Mouse (Mus musculus) cerebellum, adult 2 months (tissue): ENCODE measurements at regions not wholly inside any gene's neighbourhood (a gene's known extent, or its start where the extent isn't known, plus 50 kb on each side); places are given as distances from the start of the nearest gene placed in this dataset.
"Not testable (repeated sequence)": the region's sequence is repeated elsewhere in the genome, so short reads cannot be mapped to it uniquely, and the experiment has no call there.

Source experiments
- DNase-seq, 2 experiments: peaks; one replicate each; pipeline ENCODE4 v3.0.0; 2021
- H3K27ac ChIP-seq: fragments of 200-500 bp; 2 replicates; pipeline ENCODE4 v1.5.1; 2012; ENCODE audit warnings: low read length, control low read depth, inconsistent platforms; ENCODE audit not compliant: insufficient read depth
- H3K27me3 ChIP-seq: fragments of 200-500 bp; 2 replicates; pipeline ENCODE4 v1.6.1; 2012; ENCODE audit warnings: inconsistent platforms, mild to moderate bottlenecking, low read length, moderate library complexity; ENCODE audit not compliant: control insufficient read depth, insufficient read depth
- H3K4me1 ChIP-seq: fragments of 200-500 bp; 2 replicates; pipeline ENCODE4 v1.6.1; 2011; ENCODE audit warnings: low read length; ENCODE audit not compliant: control insufficient read depth, insufficient read depth
- H3K4me3 ChIP-seq: fragments of 200-500 bp; replicated peaks from 2 replicates; pipeline ENCODE3; 2011; ENCODE audit warnings: mild to moderate bottlenecking, low read depth, low read length, control low read depth; ENCODE audit not compliant: insufficient read depth
- CTCF ChIP-seq: fragments of 200-500 bp; IDR thresholded peaks from 2 replicates; pipeline ENCODE4 v1.5.1; 2011; ENCODE audit warnings: low read depth, mild to moderate bottlenecking, control low read depth, low read length, moderate library complexity, borderline replicate concordance; ENCODE audit not compliant: insufficient read depth
- POLR2A ChIP-seq: fragments of 200-500 bp; IDR thresholded peaks from 2 replicates; pipeline ENCODE4 v1.6.1; 2011; ENCODE audit warnings: low read length, control low read depth, borderline replicate concordance; ENCODE audit not compliant: insufficient read depth
- WGBS: fragments of 180-500 bp; shearing (Covaris S2); methylation state at CpG from one replicate; pipeline ENCODE4 v1.1.7; 2018; 5-methylcytosine and 5-hydroxymethylcytosine counted together

DNA sequence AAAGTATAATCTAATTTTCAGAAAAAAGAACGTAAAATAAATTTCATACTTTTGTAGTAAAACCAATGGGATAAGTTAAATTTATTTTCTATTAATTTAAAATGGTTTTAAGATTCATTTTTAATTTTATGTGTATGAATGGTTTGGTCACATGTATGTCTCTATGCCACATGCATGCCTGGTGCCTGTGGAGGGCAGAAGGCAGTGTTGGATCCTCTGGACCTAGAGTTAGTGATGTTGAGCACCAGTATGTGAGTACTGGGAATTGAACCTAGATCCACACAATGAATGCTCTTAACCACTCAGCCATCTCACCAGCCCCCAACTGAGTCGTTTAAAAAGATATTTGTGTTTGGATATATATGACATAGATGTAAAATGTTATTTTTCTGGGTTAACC lies 174.8 kb downstream of the Cd109 start:
- H3K27me3 ChIP-seq = no peaks in the 10 kb centered on the region
- 81% methylated on average over 2 of the region's 2 CpGs for WGBS
- H3K4me1 ChIP-seq = no peaks in the 10 kb centered on the region
- TF ChIP-seq POLR2A (no peak), CTCF (no peak)
- H3K27ac ChIP-seq = no peak overlapping the region
- no peak overlapping the region for H3K4me3 ChIP-seq
- DNase-seq = no peak

DNA sequence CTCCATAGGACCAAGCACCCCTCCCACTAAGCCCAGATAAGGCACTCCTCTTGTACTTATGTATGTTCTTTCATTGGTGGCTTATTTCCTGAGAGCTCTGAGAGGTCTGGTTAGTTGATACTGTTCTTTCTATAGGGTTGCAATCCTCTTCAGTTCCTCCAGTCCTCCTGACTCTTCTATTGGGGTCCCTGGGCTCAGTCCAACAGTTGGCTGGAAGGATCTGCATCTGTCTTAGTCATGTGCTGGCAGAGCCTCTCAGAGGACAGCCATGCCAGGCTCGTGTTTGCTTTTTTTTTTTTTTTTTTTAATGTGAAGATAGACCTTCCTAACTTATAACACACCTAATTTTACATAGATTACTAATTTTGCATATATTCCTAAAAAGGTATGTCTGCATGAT lies 180.5 kb downstream of the Cd109 start:
- DNase-seq = no peak
- H3K4me3 ChIP-seq = no peak overlapping the region
- 0% methylated on average over 1 of the region's 1 CpGs for WGBS
- H3K27me3 ChIP-seq = no peaks in the 10 kb centered on the region
- TF ChIP-seq POLR2A (no peak), CTCF (no peak)
- no peaks in the 10 kb centered on the region for H3K4me1 ChIP-seq
- no peak overlapping the region for H3K27ac ChIP-seq

- WGBS = 59% methylated on average over 4 of the region's 4 CpGs
- H3K27ac ChIP-seq = no peak overlapping the region
- no peaks in the 10 kb centered on the region for H3K27me3 ChIP-seq
- H3K4me1 ChIP-seq = no peaks in the 10 kb centered on the region
- no peak overlapping the region for H3K4me3 ChIP-seq
- TF ChIP-seq CTCF (no peak), POLR2A (no peak)
- DNase-seq = no peak
Measured at GRCm38 (mm10) chr9:78817221-78817620, 201.9 kb downstream of the Cd109 start.

GRCm38 (mm10) chr9:78821554-78822212 lies 206.3 kb downstream of the Cd109 start:
- not testable (repeated sequence) for H3K27me3 ChIP-seq, H3K4me1 ChIP-seq, H3K27ac ChIP-seq
- peak; percentile 29 to 47 for DNase-seq
- peak overlapping the region; percentile 49 for H3K4me3 ChIP-seq
- 8% methylated on average over 49 of the region's 52 CpGs for WGBS

DNA sequence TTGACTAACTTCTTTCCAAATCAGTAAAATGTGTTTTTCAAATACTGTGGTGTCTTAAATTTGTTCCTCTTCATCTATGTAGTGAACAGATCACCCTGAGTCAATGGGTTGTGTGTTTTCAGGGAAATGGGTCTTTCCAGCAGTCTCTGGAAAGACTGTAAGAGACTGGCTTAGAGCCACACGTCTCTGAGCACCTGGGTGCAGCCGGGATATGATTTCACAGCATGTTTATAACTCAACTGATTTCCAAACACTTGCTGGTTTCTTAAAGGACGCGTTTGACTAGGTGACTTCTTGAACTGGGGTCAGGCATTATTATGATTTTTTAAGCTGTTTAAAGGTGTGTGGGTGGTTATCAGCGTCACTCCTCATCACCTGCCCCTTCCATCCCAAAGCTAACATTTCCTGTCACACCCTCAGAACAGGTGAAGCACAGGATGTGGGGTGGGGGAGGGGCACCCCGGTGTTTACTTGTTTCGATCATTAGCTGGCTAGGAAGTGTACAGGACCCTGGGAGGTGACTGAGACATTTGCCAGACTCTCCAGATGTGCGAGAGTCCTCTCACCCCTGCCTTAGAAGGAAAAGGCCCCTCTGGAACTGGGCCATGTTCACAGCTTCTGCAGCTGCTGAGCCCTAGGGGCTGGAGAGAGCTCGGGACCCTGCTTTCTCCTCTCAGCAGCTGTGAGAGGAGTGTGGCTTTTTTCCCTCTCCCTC lies 229.8 kb downstream of the Cd109 start:
- DNase-seq = peak in 1 of 2 experiments; percentile 5
- Histone ChIP-seq H3K27me3 (no peaks in the 10 kb centered on the region), H3K4me1 (peaks cover 5% of the 10 kb centered on the region), H3K27ac (no peak overlapping the region), H3K4me3 (no peak overlapping the region)
- TF ChIP-seq CTCF = no peak
- TF ChIP-seq POLR2A = no peak
- WGBS = 72% methylated on average over 9 of the region's 9 CpGs

DNA sequence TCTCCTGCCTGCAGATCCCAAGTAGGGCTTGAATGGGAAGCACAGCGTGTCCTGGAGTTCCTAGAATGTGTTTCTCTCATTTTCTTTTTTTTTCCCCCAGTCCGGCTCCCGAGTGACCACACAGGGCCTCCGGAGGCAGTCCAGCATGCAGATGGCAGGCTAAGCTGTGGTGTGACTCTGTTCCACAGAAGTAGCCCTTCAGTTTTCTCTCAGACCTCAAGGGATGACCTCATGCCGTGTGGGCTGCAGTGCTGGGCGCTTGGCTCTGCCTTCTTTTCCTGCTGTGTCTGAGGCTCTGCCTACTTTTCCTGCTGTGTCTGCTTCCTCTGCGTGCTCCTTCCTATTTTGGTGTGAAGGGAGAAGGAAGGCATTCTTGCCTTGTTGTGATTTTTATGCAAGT lies 230.8 kb downstream of the Cd109 start:
- no peak overlapping the region for H3K4me3 ChIP-seq
- no peak overlapping the region for H3K27ac ChIP-seq
- no peak for TF ChIP-seq POLR2A
- no peak for TF ChIP-seq CTCF
- peak; percentile 40 to 65 for DNase-seq
- WGBS = 1% methylated on average over 7 of the region's 7 CpGs
- peaks cover 5% of the 10 kb centered on the region for H3K4me1 ChIP-seq
- no peaks in the 10 kb centered on the region for H3K27me3 ChIP-seq

DNA sequence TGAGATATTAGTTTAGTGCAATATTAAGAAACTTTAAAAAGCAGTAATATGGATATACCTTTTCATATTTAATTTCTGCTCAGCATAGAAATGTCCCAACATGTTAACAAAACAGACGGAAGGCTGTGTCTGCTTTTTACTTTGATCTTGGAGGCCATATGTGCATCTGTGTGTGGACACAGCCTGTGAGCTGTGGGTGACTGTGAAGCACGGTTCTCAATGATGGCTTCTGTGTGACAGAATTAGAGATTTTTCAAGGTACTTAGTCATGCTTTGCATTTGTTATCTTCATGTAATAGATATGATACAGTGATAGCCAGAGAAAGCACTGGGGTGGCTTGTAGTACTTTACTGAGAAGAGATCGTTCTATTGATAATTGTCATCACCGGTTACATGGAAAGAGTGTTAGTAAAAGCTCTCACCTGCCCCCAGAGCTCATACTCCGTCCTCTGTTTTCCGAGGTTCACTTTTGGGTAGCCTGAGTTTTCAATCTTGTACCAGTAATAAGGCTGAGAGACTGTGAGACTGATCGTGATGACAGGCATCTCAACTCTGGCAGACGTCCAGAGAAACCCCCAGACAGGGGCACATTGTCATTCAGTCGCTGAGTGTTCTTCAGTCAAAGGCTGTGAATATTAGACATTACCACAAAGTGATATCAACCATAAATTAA lies 232.7 kb downstream of the Cd109 start:
- Histone ChIP-seq H3K27me3 (no peaks in the 10 kb centered on the region), H3K4me3 (no peak overlapping the region)

GRCm38 (mm10) chr9:78848564-78848893 lies 233.2 kb downstream of the Cd109 start:
- H3K4me3 ChIP-seq, H3K4me1 ChIP-seq, DNase-seq, H3K27me3 ChIP-seq, H3K27ac ChIP-seq: not testable (repeated sequence)
- WGBS = 61% methylated on average over 1 of the region's 1 CpGs

More for the DNA sequence above, 232.7 kb downstream of the Cd109 start:
- TF ChIP-seq CTCF (no peak), POLR2A (no peak)
- DNase-seq = no peak
- peaks cover 5% of the 10 kb centered on the region for H3K4me1 ChIP-seq
- 50% methylated on average over 9 of the region's 9 CpGs for WGBS
- H3K27ac ChIP-seq = no peak overlapping the region
